Mouse (Mus musculus) hindbrain, embryonic 12.5 days (tissue): ENCODE data around the gene Focad. TPM values are rescaled to one million over a fixed set of nuclear protein-coding genes. Genes with fewer than 3 reads are reported as not detected.
A peak's percentile ranks its signal among the peaks of the same experiment; 100 is the strongest.

ENCODE experiments used
- ATAC-seq: fragments of 200-750 bp; cut with Nextera tagmentation; 2 replicates; pipeline ENCODE4 v1.8.0; 2017; ENCODE audit warnings: moderate TSS enrichment; ENCODE audit not compliant: low FRiP score
- H3K27ac ChIP-seq: fragments of 300-500 bp; sonication (generic); 2 replicates; pipeline ENCODE4 v1.5.1; 2016; ENCODE audit warnings: mild to moderate bottlenecking
- H3K27me3 ChIP-seq: fragments of 300-500 bp; sonication (generic); 2 replicates; pipeline ENCODE4 v1.6.1; 2016; ENCODE audit warnings: mild to moderate bottlenecking
- H3K36me3 ChIP-seq: fragments of 300-500 bp; sonication (generic); 2 replicates; pipeline ENCODE4 v1.6.1; 2016; ENCODE audit warnings: mild to moderate bottlenecking
- H3K4me1 ChIP-seq: fragments of 300-500 bp; sonication (generic); 2 replicates; pipeline ENCODE4 v1.6.1; 2016
- H3K4me2 ChIP-seq: fragments of 300-500 bp; sonication (generic); replicated peaks from 2 replicates; pipeline ENCODE4 v1.6.1; 2016; ENCODE audit warnings: mild to moderate bottlenecking
- H3K4me3 ChIP-seq: fragments of 300-500 bp; sonication (generic); 2 replicates; pipeline ENCODE4 v1.5.1; 2016; ENCODE audit warnings: mild to moderate bottlenecking
- H3K9ac ChIP-seq: fragments of 300-500 bp; sonication (generic); 2 replicates; pipeline ENCODE4 v1.6.1; 2016; ENCODE audit warnings: mild to moderate bottlenecking, moderate library complexity
- H3K9me3 ChIP-seq: fragments of 300-500 bp; sonication (generic); replicated peaks from 2 replicates; pipeline ENCODE4 v1.6.1; 2016; ENCODE audit warnings: mild to moderate bottlenecking
- WGBS: fragments of 180-500 bp; shearing (Covaris S2); methylation state at CpG from one replicate; pipeline ENCODE4 v1.1.7; 2016; 5-methylcytosine and 5-hydroxymethylcytosine counted together
- polyA plus RNA-seq: library from polyadenylated mRNA; unstranded; fragments of >200 nt; fragmentation: Nextera tagmentation; extraction: Ambion mirVana; gene quantifications from 2 replicates; pipeline ENCODE4 v1.2.1, GENCODE M21; 2016

Gene Focad
- polyA plus RNA-seq, 1 experiment from 2014 or later = 13.7 TPM

DNA sequence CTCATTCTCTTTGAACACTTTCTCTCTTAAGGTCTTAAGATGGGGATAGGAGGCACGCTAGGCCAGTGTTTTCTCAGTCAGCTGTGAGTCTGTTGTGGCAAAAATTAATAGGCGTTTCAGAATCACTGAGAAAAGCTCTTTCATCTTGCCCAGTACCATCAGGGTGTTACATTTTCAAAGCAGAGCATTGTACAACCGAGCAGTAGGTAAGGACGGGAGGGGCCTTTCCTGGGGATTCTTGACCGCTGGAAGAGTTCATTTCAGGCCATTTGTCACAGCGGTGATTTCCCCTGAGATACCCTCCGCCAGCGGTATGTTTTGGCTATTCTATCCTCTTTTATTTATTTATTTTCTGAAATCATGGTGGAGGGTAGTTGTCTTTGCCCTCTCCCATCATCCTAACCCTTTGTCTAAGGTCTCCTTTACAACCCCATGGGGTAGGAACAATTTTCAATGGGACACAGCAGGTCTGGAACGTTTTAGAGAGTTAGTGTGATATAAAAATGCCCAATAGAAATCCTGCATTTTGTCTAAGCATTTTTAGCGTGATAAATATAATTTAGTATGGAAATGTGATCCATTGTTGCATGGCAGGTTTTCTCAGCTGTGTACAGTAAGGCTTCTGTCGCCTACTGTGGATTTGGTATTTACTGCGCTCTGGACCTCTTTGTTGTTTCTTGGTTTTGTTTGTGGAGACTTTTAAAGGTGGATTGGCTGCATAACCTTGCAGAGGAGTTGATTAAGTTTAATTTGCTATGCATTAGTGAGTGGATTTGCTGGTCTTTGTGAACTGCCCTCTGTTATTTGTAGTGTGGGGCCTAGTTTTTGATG is 142.7 kb downstream of the Focad start:
- Histone ChIP-seq H3K9me3 (no peaks in the 10 kb centered on the region), H3K4me3 (no peak overlapping the region), H3K27me3 (no peaks in the 10 kb centered on the region), H3K9ac (no peak overlapping the region), H3K27ac (peak overlapping the region; percentile 52), H3K4me2 (no peak overlapping the region), H3K36me3 (no peaks in the 10 kb centered on the region), H3K4me1 (peaks cover 17% of the 10 kb centered on the region)
- ATAC-seq = peak; percentile 56; the same call in 1 of the 2 replicates
- WGBS = 28% methylated on average over 12 of the region's 12 CpGs

DNA sequence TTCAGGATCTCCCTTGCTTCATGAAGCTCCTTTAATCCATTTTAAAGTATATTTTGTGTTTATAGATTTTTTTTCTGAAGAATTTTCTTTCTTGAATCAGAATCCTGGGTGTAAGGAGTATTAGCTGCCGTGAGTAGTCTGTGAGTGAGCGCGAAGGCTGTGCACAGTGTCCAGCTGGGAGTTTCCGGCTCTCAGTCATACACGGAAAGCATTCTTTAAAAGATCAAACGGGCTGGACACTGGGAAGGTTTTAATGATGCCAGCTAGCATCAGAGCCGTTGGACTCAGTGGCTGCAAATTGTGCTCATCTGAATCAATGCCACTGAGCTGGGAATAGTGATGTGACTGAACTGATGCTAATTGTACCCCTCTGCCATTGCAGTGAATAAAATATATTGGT is 143.9 kb downstream of the Focad start:
- 34% methylated on average over 7 of the region's 7 CpGs for WGBS
- Histone ChIP-seq H3K36me3 (no peaks in the 10 kb centered on the region), H3K9ac (no peak overlapping the region), H3K27ac (0 out of 2 replicates have a peak overlapping the region, but pooled peaks have one; percentile 35), H3K4me2 (no peak overlapping the region), H3K4me1 (peaks cover 17% of the 10 kb centered on the region), H3K9me3 (no peaks in the 10 kb centered on the region), H3K4me3 (no peak overlapping the region), H3K27me3 (no peaks in the 10 kb centered on the region)
- ATAC-seq = no peak

DNA sequence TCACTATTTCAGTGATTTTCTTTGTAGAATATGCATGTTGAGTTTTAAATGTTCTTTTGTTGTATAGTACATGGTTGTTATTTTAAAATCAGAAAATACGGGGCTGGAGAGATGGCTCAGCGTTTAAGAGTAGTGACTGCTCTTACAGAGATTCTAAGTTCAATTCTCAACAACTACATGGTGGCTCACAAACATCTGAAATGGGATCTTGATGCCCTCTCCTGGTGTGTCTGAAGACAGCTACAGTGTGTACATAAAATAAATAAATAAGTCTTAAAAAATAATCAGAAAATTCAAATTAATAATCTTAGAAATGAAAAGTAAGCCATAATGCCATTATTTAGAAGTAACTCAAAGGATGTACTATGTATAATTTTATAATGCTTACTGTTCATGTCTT is 149.4 kb downstream of the Focad start:
- Histone ChIP-seq H3K4me2 (no peak overlapping the region), H3K36me3 (no peaks in the 10 kb centered on the region), H3K9me3 (no peaks in the 10 kb centered on the region), H3K27ac (no peak overlapping the region), H3K27me3 (no peaks in the 10 kb centered on the region), H3K4me3 (no peak overlapping the region), H3K9ac (no peak overlapping the region), H3K4me1 (0 out of 2 replicates have a peak, but pooled peaks cover 3% of the 10 kb centered on the region)
- no peak for ATAC-seq
- WGBS = 89% methylated on average over 2 of the region's 2 CpGs

DNA sequence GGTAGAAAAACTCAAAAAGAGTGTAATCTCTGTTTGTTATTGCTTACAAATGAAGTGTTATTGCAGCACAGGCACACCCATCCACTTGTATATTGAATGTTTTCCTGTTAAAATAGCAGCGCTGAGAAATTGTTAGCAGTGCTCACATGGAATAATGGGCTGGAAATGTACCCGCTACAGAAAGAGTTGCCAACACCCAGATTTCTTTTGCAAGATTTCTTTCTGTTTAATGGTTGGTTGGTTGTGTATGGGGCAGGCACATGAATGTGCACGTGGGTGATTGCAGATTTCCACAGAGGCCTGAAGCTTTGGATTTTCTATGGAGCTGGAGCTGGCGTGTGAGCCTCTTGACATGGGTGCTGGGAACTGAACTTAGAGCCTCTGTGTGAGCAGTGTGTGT is 151.1 kb downstream of the Focad start:
- Histone ChIP-seq H3K27me3 (no peaks in the 10 kb centered on the region), H3K4me1 (no peaks in the 10 kb centered on the region), H3K4me3 (no peak overlapping the region), H3K9me3 (no peaks in the 10 kb centered on the region), H3K9ac (no peak overlapping the region), H3K4me2 (no peak overlapping the region), H3K27ac (no peak overlapping the region), H3K36me3 (no peaks in the 10 kb centered on the region)
- ATAC-seq = no peak
- WGBS = 81% methylated on average over 4 of the region's 4 CpGs

DNA sequence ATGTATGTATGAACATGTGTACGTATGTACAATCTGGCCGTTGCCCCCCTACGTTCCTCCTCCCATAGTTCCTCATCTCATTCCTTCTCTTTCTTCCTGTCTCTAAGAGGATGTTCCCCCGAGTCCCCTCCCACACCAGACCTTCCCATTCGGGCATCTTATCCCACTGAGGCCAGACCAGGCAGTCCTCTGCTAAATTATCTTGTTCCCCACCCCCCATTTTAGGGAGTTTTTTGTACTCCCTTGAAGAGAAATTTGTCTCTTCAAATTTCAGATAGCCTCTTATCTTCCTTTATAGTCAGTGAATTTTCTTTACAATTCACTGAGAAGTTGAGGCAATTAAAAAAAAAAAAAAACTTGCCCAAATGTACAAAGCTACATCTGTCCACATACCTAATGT is 166.9 kb downstream of the Focad start:
- no peak for ATAC-seq

DNA sequence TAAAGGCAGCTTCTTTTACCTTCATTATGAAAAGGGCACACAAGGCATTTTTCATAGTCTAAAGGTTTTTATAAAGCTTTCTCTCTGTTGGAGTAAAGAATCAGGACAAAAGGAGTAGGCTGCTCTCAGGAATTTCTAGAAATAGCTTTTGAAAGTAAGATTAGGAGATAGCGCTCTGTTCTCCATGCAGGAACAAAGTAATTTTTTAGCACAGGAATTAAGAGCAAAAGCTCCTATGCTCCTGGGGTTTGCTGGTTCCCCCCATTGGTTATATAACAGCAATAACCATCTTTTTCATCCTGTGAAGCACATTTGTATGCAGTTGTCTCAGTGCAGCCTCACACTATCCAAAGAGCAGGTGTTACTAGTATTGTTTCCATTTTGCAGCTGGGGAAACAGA is 170.1 kb downstream of the Focad start:
- Histone ChIP-seq H3K9me3 (no peaks in the 10 kb centered on the region), H3K9ac (no peak overlapping the region), H3K4me1 (no peaks in the 10 kb centered on the region), H3K4me3 (no peak overlapping the region), H3K27me3 (no peaks in the 10 kb centered on the region), H3K4me2 (no peak overlapping the region), H3K36me3 (no peaks in the 10 kb centered on the region), H3K27ac (no peak overlapping the region)
- 77% methylated on average over 1 of the region's 1 CpGs for WGBS
- no peak for ATAC-seq

More for the DNA sequence above, 166.9 kb downstream of the Focad start:
- H3K27me3 ChIP-seq = no peaks in the 10 kb centered on the region
- H3K9ac ChIP-seq = no peak overlapping the region
- H3K4me1 ChIP-seq = no peaks in the 10 kb centered on the region
- no peak overlapping the region for H3K4me3 ChIP-seq
- 90% methylated on average over 5 of the region's 5 CpGs for WGBS
- H3K27ac ChIP-seq = no peak overlapping the region
- no peak overlapping the region for H3K4me2 ChIP-seq
- no peaks in the 10 kb centered on the region for H3K36me3 ChIP-seq
- H3K9me3 ChIP-seq = no peaks in the 10 kb centered on the region

DNA sequence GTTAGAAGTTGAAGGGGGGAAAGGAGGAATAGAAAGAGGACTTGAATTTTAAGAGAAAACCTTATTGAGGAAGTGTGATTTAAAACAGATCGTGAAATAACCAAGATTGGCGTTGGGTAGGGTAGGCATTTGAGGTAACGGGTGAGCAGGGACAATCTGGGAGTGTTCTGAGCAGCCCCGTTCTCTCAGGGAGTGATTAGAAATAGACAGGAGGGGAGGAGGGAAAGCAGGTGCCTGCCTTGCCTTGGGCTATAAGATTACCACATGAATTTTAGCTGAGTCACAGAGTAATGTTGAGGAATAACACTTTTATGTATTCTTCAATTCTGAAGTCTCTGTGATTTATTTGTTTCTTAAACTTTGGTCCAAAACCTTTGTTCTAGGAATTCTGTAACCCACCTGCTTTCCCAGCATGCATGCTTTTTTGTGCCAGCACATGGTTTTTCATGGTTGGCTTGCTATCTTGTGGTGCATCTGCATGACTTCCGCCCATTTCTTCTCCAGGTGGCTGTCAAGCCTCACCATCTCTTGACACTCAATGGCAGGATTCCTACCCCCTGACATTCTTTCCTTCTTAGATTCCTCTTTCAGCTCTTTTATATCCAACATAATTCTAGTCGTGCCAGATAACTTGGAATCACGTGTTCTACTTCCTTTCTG is 176.1 kb downstream of the Focad start:
- H3K27me3 ChIP-seq = no peaks in the 10 kb centered on the region
- no peak overlapping the region for H3K4me3 ChIP-seq
- H3K27ac ChIP-seq = no peak overlapping the region
- H3K36me3 ChIP-seq = no peaks in the 10 kb centered on the region
- no peak overlapping the region for H3K9ac ChIP-seq
- no peak overlapping the region for H3K4me2 ChIP-seq
- no peaks in the 10 kb centered on the region for H3K9me3 ChIP-seq
- no peak for ATAC-seq
- no peaks in the 10 kb centered on the region; the same call in 1 of the 2 replicates for H3K4me1 ChIP-seq
- 87% methylated on average over 7 of the region's 7 CpGs for WGBS

DNA sequence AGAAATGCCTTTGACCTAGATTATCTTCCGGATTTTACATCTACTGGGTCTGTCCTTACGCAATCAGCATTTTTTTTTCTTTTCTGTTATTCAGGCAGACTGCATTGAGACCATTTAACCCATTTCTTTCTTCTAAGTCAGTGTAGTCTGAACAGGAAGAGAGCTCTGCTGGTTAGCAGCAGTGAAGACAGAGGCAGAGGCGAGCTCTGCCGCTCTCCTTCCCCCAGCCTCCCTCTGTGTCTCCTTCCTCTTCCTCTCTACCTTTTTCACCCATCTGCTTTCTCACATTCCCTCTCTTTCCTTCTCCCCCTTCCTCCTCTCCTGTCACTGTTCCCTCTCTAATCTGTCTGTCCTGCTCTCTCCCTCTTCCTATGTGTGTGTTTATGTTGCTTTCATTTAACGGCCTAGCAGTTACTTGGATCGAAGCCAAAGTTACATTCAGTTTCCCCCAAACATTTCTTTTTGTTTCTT is 181.2 kb downstream of the Focad start:
- Histone ChIP-seq H3K9me3 (no peaks in the 10 kb centered on the region), H3K4me2 (no peak overlapping the region), H3K4me1 (no peaks in the 10 kb centered on the region; the same call in 1 of the 2 replicates), H3K27ac (no peak overlapping the region), H3K27me3 (no peaks in the 10 kb centered on the region), H3K9ac (no peak overlapping the region), H3K4me3 (no peak overlapping the region), H3K36me3 (no peaks in the 10 kb centered on the region)
- WGBS = 65% methylated on average over 6 of the region's 6 CpGs
- no peak for ATAC-seq

DNA sequence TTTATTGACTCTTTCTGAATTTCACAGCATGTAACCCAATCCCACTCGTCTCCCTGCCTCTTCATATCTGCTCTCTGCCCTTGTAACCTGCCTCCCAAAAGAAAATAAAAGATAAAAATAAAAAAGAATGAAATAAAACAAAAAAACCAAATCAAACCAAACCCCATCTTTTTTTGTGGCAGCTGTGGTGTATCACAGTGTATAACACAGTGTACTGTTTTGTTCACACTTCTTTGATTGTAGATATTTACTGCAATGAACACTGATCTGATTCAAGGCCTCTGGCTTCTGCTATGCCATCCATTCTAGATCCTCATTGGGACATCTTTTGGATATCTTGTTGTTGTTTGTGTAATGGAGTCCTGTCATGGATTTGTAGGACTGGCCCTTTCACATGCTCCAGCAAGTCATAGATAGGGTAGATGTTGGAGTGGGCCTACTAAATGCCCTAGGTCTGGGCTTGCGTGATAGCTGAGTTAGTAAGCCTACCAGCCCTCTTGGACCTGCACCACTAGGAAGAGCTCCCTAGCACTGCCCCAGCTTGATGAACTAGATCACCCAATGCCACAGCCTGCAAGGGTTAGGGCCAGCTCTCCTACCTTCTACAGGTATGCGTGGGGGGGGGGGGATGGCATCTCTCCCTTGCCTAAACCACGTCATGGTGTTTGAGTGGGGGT is 181.8 kb downstream of the Focad start:
- ATAC-seq = no peak
- no peaks in the 10 kb centered on the region for H3K27me3 ChIP-seq
- H3K4me2 ChIP-seq = no peak overlapping the region
- H3K9ac ChIP-seq = no peak overlapping the region
- no peaks in the 10 kb centered on the region for H3K36me3 ChIP-seq
- H3K27ac ChIP-seq = no peak overlapping the region
- H3K4me1 ChIP-seq = no peaks in the 10 kb centered on the region; the same call in 1 of the 2 replicates
- H3K9me3 ChIP-seq = no peaks in the 10 kb centered on the region
- WGBS = 76% methylated on average over 4 of the region's 4 CpGs
- H3K4me3 ChIP-seq = no peak overlapping the region

DNA sequence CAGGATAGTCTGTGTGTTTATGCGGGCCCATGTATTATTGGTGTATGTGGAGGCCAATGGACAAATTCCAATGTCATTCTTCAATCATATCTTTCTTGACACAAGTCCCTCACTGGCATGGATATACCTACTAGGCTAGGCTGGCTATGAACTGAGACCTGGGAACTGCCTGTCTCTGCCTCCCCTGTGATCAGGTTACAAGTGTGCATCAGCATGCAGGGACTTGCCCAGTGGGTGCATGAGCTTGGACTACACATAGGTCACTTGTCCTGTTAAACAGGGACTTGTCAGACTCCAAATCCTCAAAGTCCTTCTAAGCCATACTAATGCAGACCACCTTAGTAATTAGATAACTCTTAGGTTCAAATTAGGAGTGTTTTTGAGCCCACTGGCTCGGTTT is 184.1 kb downstream of the Focad start:
- H3K27me3 ChIP-seq = no peaks in the 10 kb centered on the region
- H3K4me1 ChIP-seq = no peaks in the 10 kb centered on the region; the same call in 1 of the 2 replicates
- no peaks in the 10 kb centered on the region for H3K9me3 ChIP-seq
- no peaks in the 10 kb centered on the region for H3K36me3 ChIP-seq
- no peak overlapping the region for H3K27ac ChIP-seq
- H3K9ac ChIP-seq = no peak overlapping the region
- WGBS = 95% methylated on average over 2 of the region's 2 CpGs
- no peak overlapping the region for H3K4me3 ChIP-seq
- ATAC-seq = no peak
- H3K4me2 ChIP-seq = no peak overlapping the region

DNA sequence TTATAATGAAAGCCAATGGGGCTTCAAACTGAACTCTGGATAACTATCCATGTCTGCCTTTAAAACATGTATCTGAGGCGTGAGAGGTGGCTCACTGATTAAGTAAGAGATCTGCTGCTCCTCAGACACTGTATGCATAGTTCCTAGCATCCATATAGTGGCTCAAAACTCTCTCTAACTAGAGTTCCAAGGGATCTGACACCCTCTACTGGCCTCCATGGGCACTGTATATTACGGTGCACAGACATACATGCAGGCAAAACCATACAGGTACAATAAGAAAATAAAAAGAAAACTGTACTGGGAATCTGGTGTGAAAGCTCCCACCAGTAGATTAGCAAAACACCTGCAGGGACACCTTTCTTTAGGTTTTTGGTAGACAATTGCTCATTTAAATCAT is 186.1 kb downstream of the Focad start:
- Histone ChIP-seq H3K9me3 (no peaks in the 10 kb centered on the region), H3K27me3 (no peaks in the 10 kb centered on the region), H3K4me2 (no peak overlapping the region), H3K27ac (no peak overlapping the region), H3K4me3 (no peak overlapping the region), H3K4me1 (no peaks in the 10 kb centered on the region), H3K36me3 (no peaks in the 10 kb centered on the region), H3K9ac (no peak overlapping the region)
- 86% methylated on average over 2 of the region's 2 CpGs for WGBS
- ATAC-seq = no peak

DNA sequence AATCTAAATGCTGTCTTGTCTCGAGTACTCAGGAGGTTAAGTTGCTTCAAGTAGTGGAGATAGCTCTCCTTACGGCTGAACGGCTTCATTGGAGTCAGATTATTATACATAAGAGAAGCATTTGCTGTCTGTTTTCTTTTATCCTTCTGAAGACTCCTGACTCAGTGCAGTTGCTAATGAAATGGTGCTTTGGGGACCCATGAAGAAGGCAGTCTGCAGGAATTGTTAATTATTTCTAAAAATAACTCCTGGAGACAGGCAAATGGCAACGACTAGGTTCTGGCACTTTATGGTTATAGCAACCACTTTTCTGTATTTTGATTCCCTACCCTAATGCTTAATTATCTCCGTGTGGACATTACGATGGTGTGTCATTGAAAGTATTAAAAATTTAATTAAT is 201.1 kb downstream of the Focad start:
- no peak overlapping the region for H3K4me3 ChIP-seq
- H3K36me3 ChIP-seq = no peaks in the 10 kb centered on the region
- H3K27me3 ChIP-seq = no peaks in the 10 kb centered on the region
- no peak for ATAC-seq
- H3K4me2 ChIP-seq = no peak overlapping the region
- H3K9ac ChIP-seq = no peak overlapping the region
- no peak overlapping the region for H3K27ac ChIP-seq
- no peaks in the 10 kb centered on the region for H3K9me3 ChIP-seq
- 78% methylated on average over 6 of the region's 6 CpGs for WGBS
- H3K4me1 ChIP-seq = no peaks in the 10 kb centered on the region
